Mouse (Mus musculus): ENCODE results near the gene Cox7a2l. TPM values are rescaled to one million over a fixed set of nuclear protein-coding genes. Genes with fewer than 3 reads are reported as not detected.
A peak's percentile ranks its signal among the peaks of the same experiment; 100 is the strongest.

Cox7a2l gene
- 159 and 160 TPM in 2 replicates for polyA plus RNA-seq (2014; fragmentation: Nextera tagmentation; extraction: Ambion mirVana)

- no peak within 1 kb of the TSS for H3K4me3 ChIP-seq (ENCODE audit: low read depth, low read length)
- no peaks in the 10 kb centered on the region for H3K27me3 ChIP-seq (ENCODE audit: control insufficient read depth, insufficient read depth, low read length)
- no peaks in the 10 kb centered on the region for H3K36me3 ChIP-seq (ENCODE audit: control insufficient read depth, insufficient read depth, low read length)
- DNase-seq (ENCODE audit: low spot score) (no peak), ATAC-seq (ENCODE audit: insufficient read depth, low FRiP score, low TSS enrichment) (no peak)
- H3K9me3 ChIP-seq (ENCODE audit: control insufficient read depth, low read length), result no peaks in the 10 kb centered on the region
- peaks cover 7% of the 10 kb centered on the region for H3K4me1 ChIP-seq (ENCODE audit: control insufficient read depth, insufficient read depth, low read length)
- no peak within 1 kb of the TSS for H3K9ac ChIP-seq (ENCODE audit: low read length)
- no peak within 1 kb of the TSS for H3K27ac ChIP-seq (ENCODE audit: low read depth, low read length)
- whole genome bisulfite sequencing, result 90% methylated on average over 8 of the region's 8 CpGs
- no peak within 1 kb of the TSS for H3K4me2 ChIP-seq (ENCODE audit: low read depth)
Measured at GRCm38 (mm10) chr17:83517280-83518015, at the start of gene Cox7a2l. Cox7a2l (minus strand) TSS chr17:83517330.

- Histone ChIP-seq H3K36me3 (ENCODE audit: control insufficient read depth, insufficient read depth, low read length) (no peaks in the 10 kb centered on the region), H3K9me3 (ENCODE audit: control insufficient read depth, low read length) (no peaks in the 10 kb centered on the region), H3K4me2 (ENCODE audit: low read depth) (no peak overlapping the region), H3K4me3 (ENCODE audit: low read depth, low read length) (no peak overlapping the region), H3K9ac (ENCODE audit: low read length) (no peak overlapping the region), H3K4me1 (ENCODE audit: control insufficient read depth, insufficient read depth, low read length) (no peaks in the 10 kb centered on the region), H3K27ac (ENCODE audit: low read depth, low read length) (no peak overlapping the region), H3K27me3 (ENCODE audit: control insufficient read depth, insufficient read depth, low read length) (no peaks in the 10 kb centered on the region)
- peak; percentile 32 for DNase-seq (ENCODE audit: low spot score)
- 58% methylated on average over 4 of the region's 4 CpGs for WGBS
- ATAC-seq (ENCODE audit: insufficient read depth, low FRiP score, low TSS enrichment), result peak; percentile 71; the same call in 1 of the 2 replicates
Measured at GRCm38 (mm10) chr17:83565506-83565905, 48.4 kb upstream of the Cox7a2l start.

- DNase-seq (ENCODE audit: low spot score), result no peak
- no peak for ATAC-seq (ENCODE audit: insufficient read depth, low FRiP score, low TSS enrichment)
- Histone ChIP-seq H3K4me1 (ENCODE audit: control insufficient read depth, insufficient read depth, low read length) (no peaks in the 10 kb centered on the region), H3K27ac (ENCODE audit: low read depth, low read length) (no peak overlapping the region), H3K4me3 (ENCODE audit: low read depth, low read length) (no peak overlapping the region), H3K4me2 (ENCODE audit: low read depth) (no peak overlapping the region), H3K9me3 (ENCODE audit: control insufficient read depth, low read length) (no peaks in the 10 kb centered on the region), H3K27me3 (ENCODE audit: control insufficient read depth, insufficient read depth, low read length) (no peaks in the 10 kb centered on the region), H3K36me3 (ENCODE audit: control insufficient read depth, insufficient read depth, low read length) (no peaks in the 10 kb centered on the region), H3K9ac (ENCODE audit: low read length) (no peak overlapping the region)
- WGBS, result 69% methylated on average over 12 of the region's 12 CpGs
Measured at GRCm38 (mm10) chr17:83564119-83564820, 47.1 kb upstream of the Cox7a2l start.

GRCm38 (mm10) chr17:83563703-83564111 is 46.6 kb upstream of the Cox7a2l start:
- DNase-seq (ENCODE audit: low spot score), result peak; percentile 52
- H3K27me3 ChIP-seq (ENCODE audit: control insufficient read depth, insufficient read depth, low read length), result no peaks in the 10 kb centered on the region
- no peak for ATAC-seq (ENCODE audit: insufficient read depth, low FRiP score, low TSS enrichment)
- 53% methylated on average over 10 of the region's 10 CpGs for WGBS
- no peak overlapping the region for H3K4me3 ChIP-seq (ENCODE audit: low read depth, low read length)
- H3K4me2 ChIP-seq (ENCODE audit: low read depth), result no peak overlapping the region
- no peaks in the 10 kb centered on the region for H3K9me3 ChIP-seq (ENCODE audit: control insufficient read depth, low read length)
- no peaks in the 10 kb centered on the region for H3K36me3 ChIP-seq (ENCODE audit: control insufficient read depth, insufficient read depth, low read length)
- H3K9ac ChIP-seq (ENCODE audit: low read length), result no peak overlapping the region
- H3K27ac ChIP-seq (ENCODE audit: low read depth, low read length), result no peak overlapping the region
- H3K4me1 ChIP-seq (ENCODE audit: control insufficient read depth, insufficient read depth, low read length), result no peaks in the 10 kb centered on the region

- Histone ChIP-seq H3K4me3 (ENCODE audit: low read depth, low read length) (no peak overlapping the region), H3K9me3 (ENCODE audit: control insufficient read depth, low read length) (no peaks in the 10 kb centered on the region), H3K36me3 (ENCODE audit: control insufficient read depth, insufficient read depth, low read length) (no peaks in the 10 kb centered on the region), H3K27ac (ENCODE audit: low read depth, low read length) (no peak overlapping the region), H3K4me1 (ENCODE audit: control insufficient read depth, insufficient read depth, low read length) (no peaks in the 10 kb centered on the region), H3K9ac (ENCODE audit: low read length) (no peak overlapping the region), H3K4me2 (ENCODE audit: low read depth) (no peak overlapping the region), H3K27me3 (ENCODE audit: control insufficient read depth, insufficient read depth, low read length) (no peaks in the 10 kb centered on the region)
- WGBS, result 95% methylated on average over 5 of the region's 5 CpGs
- ATAC-seq (ENCODE audit: insufficient read depth, low FRiP score, low TSS enrichment) (no peak), DNase-seq (ENCODE audit: low spot score) (no peak)
Measured at GRCm38 (mm10) chr17:83562153-83563010, 45.3 kb upstream of the Cox7a2l start.

- Histone ChIP-seq H3K4me1 (ENCODE audit: control insufficient read depth, insufficient read depth, low read length) (no peaks in the 10 kb centered on the region), H3K36me3 (ENCODE audit: control insufficient read depth, insufficient read depth, low read length) (no peaks in the 10 kb centered on the region), H3K4me2 (ENCODE audit: low read depth) (no peak overlapping the region), H3K4me3 (ENCODE audit: low read depth, low read length) (no peak overlapping the region), H3K27ac (ENCODE audit: low read depth, low read length) (no peak overlapping the region), H3K9ac (ENCODE audit: low read length) (no peak overlapping the region), H3K9me3 (ENCODE audit: control insufficient read depth, low read length) (no peaks in the 10 kb centered on the region), H3K27me3 (ENCODE audit: control insufficient read depth, insufficient read depth, low read length) (no peaks in the 10 kb centered on the region)
- DNase-seq (ENCODE audit: low spot score), result no peak
- ATAC-seq (ENCODE audit: insufficient read depth, low FRiP score, low TSS enrichment), result no peak
- 77% methylated on average over 8 of the region's 8 CpGs for WGBS
Measured at GRCm38 (mm10) chr17:83559081-83559480, 42.0 kb upstream of the Cox7a2l start.

- no peak for DNase-seq (ENCODE audit: low spot score)
- no peak overlapping the region for H3K9ac ChIP-seq (ENCODE audit: low read length)
- no peak for ATAC-seq (ENCODE audit: insufficient read depth, low FRiP score, low TSS enrichment)
- H3K4me2 ChIP-seq (ENCODE audit: low read depth), result no peak overlapping the region
- WGBS, result 96% methylated on average over 11 of the region's 11 CpGs
- H3K9me3 ChIP-seq (ENCODE audit: control insufficient read depth, low read length), result no peaks in the 10 kb centered on the region
- H3K27ac ChIP-seq (ENCODE audit: low read depth, low read length), result no peak overlapping the region
- H3K36me3 ChIP-seq (ENCODE audit: control insufficient read depth, insufficient read depth, low read length), result no peaks in the 10 kb centered on the region
- H3K4me1 ChIP-seq (ENCODE audit: control insufficient read depth, insufficient read depth, low read length), result no peaks in the 10 kb centered on the region
- no peaks in the 10 kb centered on the region for H3K27me3 ChIP-seq (ENCODE audit: control insufficient read depth, insufficient read depth, low read length)
- H3K4me3 ChIP-seq (ENCODE audit: low read depth, low read length), result no peak overlapping the region
Measured at GRCm38 (mm10) chr17:83555836-83556235, 38.7 kb upstream of the Cox7a2l start.

GRCm38 (mm10) chr17:83554997-83555396 is 37.9 kb upstream of the Cox7a2l start:
- WGBS, result 85% methylated on average over 7 of the region's 7 CpGs
- H3K27me3 ChIP-seq (ENCODE audit: control insufficient read depth, insufficient read depth, low read length), result no peaks in the 10 kb centered on the region
- H3K27ac ChIP-seq (ENCODE audit: low read depth, low read length), result no peak overlapping the region
- no peak overlapping the region for H3K4me2 ChIP-seq (ENCODE audit: low read depth)
- DNase-seq (ENCODE audit: low spot score) (no peak), ATAC-seq (ENCODE audit: insufficient read depth, low FRiP score, low TSS enrichment) (no peak)
- H3K9ac ChIP-seq (ENCODE audit: low read length), result no peak overlapping the region
- no peaks in the 10 kb centered on the region for H3K9me3 ChIP-seq (ENCODE audit: control insufficient read depth, low read length)
- no peaks in the 10 kb centered on the region for H3K36me3 ChIP-seq (ENCODE audit: control insufficient read depth, insufficient read depth, low read length)
- no peaks in the 10 kb centered on the region for H3K4me1 ChIP-seq (ENCODE audit: control insufficient read depth, insufficient read depth, low read length)
- no peak overlapping the region for H3K4me3 ChIP-seq (ENCODE audit: low read depth, low read length)
